Mouse (Mus musculus) cerebellum, adult 11 months (tissue): ENCODE measurements around the gene Iqschfp.

Experiments used
- DNase-seq: peaks from one replicate; pipeline ENCODE4 v3.0.0; 2022

Iqschfp gene

DNA sequence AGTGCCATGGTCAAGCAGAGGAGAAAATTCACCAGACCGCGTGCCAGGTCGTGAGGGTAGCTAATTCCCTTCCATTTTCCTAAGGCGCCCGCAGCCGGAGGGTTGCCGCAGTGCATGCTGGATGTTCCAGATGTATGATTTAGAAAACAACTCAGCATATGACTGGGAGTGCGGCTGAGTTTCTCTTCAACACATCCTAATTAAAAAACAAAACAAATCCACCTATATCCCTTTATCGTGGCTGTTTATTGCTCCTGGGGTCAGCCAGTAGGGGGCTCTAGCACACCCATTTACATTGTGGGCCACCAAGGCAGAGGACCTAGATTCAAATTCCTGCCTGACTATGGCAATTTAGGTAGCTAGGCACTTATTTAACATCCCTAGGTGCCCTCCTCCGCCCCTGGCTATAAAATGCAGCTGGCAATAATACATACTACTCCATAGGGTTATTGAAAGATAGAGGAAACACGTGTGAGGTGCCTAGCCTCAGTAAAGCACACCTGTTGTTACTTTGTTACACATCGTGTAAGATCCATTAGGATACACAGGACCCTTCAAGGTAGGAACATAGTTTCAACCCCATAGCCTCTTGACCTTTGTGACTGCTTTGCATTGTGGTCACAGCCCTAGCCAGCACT is 690.2 kb downstream of the Iqschfp start:
- DNase-seq: peak; percentile 44

DNA sequence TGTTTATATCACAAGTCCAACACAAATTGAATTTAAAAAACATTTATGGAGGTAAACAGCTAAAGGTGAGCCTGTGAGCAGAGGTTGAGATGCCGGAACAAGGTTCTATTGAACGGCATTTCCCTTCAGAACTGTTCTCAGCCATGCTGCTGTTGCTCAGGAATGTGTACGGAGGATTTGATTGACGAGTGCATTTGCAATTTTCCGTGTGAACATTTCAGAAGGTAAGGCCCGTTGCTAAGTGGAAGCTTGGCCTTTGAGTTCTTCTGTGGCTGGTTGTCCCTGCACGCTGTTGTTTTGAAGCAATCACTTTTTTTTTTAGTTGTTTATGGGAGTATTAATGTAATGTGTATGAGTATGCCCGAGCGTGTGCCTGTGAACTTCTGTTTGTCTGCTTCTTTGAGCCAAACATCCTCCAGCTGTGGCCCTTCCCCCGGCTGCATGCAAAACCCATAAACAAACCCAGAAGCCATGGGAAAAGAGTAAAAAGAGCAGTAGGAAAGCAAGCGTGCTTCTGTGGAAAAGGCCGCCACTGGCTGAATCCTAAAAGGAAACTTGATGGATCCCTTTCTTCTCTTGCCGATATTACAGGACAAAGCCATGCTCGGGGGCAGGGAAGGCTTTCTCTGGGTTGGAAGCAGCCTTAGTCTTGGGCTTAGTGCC is 691.1 kb downstream of the Iqschfp start:
- DNase-seq: no peak

DNA sequence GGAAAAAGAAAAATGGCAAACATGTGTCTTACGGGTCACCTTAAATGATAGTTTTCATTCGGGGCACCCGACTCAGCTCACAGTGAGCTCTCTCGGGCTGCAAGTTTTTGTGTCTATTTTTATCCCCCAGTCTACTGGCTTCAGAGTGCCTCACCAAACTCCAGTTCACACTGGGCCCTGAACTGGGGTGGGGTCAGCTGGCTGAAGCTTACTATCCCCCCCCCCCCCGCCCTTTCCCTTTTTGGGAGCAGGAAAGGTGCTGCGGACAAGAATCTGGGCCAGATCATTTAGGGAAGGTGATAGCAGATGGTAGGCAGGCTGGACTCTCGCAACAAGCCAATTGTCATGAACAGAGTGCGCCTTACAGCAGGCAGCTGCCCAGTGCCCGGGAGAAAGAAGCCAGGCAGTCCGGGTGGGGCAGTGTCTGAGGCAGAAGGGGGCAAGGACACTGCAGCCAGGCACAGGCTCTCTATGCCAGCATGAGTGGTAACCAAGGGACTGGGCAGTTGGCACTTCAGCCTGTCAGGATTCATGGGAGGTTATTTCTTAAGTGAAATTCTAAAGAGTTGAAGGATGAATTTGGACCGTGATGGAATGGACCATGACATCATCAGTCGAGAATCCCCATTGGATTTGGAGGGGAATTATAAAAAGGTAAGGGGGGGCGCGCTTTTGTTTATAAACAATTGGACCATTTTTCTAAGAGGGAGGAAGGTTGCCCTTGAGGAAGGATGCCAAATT is 691.9 kb downstream of the Iqschfp start:
- peak; percentile 88 for DNase-seq

DNA sequence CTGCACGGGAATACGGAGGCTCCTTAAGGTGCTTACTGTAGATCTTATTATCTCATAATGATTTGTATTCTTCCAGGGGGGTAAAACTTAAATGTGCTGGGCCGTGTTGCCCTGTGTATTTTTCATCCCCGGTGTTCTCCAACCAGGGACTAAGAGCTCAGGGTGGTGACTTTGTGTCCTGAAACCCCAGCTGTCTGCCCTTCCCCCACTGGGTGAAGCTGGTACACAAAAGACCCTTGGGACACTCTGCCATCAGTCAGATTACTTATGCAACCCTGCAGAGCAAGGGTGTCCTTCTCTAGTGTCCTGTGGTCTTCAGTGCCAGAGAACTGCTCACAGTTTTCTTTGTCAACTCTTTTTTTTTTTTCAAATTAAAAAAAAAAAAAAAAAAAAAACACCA is 693.2 kb downstream of the Iqschfp start:
- DNase-seq: no peak

DNA sequence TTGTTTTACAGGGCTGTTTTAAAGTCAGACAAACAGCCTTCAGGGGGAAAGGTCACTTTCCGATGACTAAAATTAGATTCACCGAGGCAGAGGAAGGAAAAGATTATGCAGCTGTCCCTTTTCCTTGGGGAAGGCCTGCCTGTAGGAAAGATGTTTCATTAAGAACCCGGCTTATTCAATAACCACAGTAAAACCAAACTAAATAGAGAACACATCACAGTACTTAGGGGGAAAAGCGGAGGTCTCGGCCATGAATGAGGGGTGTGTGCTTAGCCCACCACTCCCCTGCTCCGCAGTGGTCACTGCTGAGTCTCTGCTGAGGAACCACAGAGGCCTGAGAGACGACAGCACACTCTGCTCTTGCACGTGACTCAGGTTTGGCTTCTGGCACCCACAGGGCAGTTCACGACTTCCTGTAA is 694.6 kb downstream of the Iqschfp start:
- DNase-seq: no peak

DNA sequence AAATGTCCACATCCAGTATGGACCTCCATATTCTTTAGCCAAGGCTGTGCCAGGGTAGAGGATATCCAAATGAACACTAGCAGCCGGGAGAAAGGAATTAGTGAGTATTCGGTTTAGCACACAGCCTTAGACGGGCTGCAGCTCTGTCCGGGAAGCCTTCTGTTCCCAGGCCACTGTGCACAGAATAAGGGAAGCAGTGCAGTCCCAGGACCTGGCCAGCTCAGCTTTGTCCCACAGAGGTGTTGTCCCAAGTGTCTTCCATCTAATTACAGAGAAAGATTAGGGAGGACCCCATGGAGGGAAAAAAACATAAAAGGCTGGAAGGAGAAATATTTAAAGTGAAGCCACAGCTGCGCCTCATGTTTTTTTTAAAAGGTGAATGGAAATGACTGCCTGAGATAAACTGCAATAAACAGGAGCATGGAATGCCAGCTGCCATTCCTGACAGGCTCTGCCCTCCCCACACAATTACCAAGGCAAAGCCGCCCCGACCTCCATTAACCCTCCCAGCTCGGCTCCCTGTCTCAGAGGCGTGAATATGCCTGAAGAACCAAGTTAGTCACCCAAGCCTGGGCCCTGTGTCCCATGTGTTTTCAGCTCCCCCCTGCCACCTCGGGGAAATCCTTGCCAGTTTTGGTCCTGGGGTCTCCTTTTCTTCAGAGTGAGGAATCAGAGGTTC is 695.7 kb downstream of the Iqschfp start:
- no peak for DNase-seq

DNA sequence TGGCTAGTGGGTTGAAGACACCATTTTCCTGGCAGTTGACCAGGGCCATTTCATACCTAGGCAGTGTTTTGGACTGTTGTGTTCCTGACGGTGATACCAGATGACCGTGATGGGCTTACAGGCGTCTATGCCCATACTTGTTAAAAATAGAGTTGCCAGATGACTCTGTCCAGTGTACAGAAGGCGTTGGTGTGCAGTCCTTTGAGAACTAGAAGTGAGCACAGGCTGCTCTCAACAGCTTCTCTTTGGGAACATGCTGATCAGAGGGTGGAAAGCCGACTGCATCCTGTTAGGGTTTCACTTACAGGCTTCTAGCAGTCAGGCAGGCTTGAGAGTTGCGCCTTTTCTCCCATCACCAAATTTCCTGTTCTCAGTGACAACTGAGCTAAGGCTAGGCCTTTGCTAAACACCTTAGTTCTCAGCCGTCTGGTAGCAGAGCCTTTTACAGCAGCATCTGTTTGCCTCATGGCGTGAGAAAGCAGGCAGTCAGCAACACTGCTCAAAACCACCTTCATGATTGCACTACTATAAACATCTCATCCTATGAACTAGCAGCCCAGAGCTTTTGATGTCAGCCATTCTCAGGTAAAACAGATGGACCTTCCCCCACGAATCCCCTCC is 697.3 kb downstream of the Iqschfp start:
- DNase-seq: no peak

DNA sequence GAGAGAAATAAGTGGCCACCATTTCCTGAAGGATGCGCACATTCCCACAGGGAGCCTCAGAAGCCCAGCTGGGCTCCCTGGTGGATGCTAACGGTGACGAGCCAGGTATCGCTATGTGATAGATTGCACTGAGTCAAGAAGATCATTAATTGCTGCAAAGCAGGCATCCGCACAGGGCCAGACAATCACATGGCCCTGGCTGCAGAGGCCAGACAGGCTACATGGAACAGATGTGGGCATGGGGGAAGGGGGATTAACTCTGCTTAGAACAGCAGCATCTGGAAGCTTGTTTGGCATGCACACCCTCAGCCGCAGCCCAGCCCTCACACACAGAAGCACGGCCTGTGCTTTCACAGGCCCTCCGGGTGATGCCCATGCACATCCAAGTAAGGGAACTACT is 698.4 kb downstream of the Iqschfp start:
- no peak for DNase-seq

DNA sequence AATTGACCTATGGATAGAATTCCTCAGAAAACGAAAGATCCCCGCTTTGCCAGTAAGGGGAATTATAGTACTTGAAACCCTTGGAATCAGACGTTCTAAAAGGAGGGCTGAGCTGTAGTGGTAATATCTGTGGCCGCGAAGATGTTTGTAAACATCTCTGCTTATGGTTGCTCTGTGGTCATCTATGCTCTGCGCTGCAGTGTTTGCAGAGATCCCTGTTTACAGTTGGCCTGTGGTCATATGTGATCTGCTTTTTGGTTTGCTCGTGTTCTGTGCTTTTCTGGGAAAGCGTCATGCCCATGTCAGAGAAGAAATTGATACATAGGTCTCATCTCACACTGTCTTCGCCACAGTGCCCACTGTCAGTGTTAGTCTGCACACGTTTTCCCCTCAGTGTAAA is 700.5 kb downstream of the Iqschfp start:
- DNase-seq: no peak

DNA sequence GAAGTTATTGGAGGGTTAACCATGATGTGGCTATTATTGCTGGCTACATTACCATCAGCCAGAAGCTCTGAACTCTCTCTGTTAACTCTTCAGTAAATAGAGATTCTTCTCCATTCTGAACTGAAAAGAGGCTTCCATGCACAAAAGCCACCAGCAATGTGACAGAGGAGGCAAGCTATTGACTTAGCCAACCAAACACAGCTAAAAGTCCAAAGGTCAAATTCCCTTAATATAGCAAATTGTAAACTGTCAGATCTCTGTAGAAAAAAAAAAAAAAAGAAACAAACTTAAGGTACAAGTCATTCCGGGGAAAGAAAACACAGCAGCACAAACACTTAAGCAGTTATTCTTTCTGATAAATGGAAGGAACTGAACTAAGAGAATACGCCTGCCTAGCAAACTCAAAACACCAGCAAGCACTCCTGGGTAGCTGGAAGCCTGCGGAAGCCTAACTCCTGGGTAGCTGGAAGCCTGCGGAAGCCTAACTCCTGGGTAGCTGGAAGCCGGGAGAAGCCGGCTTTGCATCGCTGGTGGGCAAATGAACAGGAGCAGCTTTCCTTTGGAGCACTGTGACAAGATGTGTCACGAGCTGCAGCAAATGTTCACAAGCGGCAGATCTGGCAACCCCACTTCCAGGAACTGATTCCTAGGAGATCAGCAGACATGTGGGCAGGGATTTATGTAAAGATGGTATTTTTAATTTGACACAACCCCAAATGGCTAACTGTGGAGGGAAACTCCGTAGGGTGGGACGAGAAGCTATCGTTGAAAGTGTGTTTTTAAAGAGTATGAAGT is 701.2 kb downstream of the Iqschfp start:
- DNase-seq: no peak

DNA sequence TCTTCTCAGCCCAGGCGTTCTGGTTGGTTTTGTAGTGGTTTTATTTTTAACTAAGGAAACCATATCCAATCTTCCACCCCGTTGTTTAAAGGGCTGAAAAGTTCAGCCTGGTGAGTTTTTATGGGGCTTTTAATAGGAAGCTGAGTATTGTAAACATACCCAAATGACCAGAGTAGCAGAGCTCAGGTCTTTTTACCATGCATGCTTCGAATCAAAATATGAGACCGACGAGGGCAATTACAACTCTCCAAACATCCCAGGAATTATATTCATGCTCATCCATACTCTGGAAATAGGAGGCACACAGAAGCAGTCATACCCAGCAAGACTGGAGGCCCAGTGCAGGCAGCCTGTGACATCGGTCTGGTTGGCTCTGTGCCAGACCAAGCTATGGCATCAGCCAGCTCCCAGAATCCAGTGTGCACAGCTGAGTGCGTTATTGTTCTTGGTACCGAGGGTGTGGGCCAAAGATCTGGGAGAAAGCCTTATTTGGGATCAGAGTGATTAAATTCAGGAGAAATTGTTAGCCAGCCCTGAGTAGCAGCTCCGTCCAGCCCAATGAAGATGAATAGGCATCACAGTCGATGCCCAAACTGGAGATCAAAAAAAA is 703.4 kb downstream of the Iqschfp start:
- no peak for DNase-seq

DNA sequence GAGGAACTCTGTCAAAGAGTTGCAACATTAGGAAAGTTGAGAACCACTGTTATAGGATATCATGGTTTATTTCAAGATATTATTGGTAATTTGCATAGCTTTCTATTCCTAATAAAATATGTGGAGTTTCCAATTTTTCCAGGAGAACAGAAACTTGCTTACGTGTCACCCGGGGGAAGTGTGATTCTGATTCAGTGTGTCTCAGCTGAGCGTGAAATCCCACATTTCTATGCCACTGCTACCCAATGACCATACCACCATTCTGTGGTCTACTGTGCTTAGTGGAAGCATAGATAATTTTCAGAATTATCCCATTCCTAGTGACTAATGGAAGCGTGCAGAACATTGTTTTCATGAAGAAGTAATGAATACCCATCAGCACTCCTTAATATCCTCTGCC is 704.9 kb downstream of the Iqschfp start:
- no peak for DNase-seq

DNA sequence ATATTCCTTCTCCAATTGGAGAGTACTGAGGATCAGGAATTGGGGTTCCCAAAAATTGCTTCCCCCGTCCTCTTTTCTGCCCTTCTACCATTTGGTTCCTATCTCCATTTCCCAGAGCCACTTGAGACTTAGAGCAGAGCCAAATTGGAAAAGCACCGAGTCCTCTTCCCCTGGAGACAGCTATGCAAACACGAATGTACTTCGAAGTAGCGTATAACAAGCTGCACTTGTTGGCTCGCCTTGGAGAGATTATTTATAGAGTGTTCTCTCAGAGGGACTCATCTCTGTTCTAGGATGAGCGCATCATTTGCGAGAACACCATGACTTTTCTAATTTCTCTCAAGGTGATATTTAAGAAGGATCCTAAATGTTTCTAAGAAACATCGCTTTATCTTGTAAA is 710.9 kb downstream of the Iqschfp start:
- no peak for DNase-seq

DNA sequence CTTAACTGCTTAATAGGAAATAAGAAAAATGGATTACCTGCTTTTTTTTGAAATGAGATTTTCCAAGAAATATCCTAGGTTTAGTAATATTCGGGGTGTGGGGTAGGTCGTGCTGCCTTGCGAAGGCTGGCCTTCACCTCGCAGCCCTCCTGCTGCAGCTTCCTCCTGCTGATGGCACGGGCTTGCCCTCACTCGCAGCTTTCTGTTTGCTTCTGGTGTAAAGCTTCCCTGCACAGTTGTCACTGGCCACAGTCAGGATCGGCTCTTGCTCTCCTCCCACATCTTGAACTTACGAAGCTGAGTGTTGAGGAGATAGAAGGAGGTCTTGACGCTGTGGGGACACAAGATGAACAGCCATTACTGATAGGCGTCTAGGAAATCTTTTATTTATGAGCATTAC is 712.4 kb downstream of the Iqschfp start:
- DNase-seq: no peak

DNA sequence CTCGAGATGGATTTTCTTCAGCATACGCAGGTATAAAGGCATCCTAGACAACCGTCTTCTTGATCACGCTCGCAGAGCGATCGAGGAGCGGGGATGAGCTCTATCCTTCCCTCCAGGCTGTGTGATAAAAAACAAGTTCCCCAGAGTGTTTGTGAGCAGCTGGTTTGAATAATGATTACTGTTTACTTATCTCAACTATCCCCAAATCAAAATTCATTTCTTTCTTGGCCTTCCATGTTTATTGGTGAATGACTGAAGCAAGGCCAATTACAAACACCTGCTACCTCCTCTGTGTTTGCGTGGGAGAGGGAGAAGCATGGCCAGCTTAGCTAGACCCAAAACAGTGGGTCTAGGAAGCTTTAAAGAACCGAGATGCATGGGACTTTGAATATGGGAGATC is 712.9 kb downstream of the Iqschfp start:
- DNase-seq: no peak

DNA sequence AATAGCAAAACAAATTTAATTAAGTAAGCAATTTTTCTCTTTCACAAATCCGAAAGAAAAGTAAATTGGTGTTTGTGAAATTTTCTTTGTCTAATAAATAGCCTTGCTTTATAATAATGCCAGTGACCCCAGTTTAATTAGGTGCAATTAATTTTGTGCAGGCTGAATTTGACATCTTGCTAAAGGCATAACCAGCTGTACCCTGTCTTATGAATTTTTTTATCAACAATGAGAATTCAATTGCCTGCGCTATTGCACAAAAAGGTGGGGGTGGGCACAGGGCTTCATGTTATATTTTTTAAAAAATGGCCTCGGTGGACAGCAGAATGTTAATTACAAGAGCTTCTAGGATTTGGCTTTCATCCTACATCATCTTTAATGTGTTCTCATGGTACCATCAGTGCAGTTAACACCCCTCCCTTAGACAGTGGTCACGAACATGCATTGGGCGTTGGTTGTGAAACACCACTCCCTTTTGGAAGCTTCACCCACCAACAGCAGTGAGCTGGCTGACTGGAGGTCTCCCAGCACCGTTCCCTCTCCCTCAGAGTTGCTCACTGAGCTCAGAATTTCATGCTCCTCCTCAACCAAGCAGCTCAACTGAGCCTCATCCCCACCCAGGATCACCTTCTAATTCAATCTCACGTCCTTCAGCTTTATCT is 714.0 kb downstream of the Iqschfp start:
- no peak for DNase-seq

DNA sequence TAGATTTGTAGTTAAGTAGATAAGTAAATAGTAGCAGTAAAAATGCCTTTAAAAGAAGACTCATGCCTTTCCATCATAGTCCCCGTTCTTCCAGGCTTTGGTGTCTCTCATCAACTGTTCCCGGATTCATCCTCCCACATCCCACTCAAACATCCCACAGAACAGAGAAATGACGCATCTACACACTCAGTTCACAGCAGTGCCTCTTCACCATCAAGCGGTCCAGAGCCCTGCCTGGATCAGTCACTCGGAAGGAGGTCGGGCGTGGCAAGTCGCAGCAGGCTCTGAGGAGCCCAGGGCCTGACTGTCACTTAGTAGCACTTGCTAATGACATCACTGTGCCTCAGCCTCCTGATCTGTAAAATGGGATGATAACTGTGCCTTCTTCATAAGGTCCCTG is 714.7 kb downstream of the Iqschfp start:
- DNase-seq: no peak

DNA sequence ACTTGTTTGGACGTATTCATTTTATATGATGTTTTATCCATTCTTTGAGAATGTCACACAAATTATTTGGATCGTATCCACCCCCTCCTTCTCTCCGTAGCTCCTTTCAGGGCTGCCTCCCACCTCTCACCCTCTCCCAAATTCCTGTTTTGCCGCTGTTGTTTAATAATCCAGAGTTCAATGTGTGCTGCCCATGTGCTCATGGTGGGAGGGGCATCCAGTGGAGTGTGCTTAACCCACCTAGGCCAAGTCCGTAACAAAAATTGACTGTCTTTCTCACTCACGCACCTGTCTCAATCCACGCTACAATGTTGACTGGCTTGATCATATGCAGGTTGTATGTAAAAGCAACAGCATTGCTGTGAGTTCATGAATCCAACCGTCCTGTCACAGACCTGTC is 715.3 kb downstream of the Iqschfp start:
- DNase-seq: no peak

DNA sequence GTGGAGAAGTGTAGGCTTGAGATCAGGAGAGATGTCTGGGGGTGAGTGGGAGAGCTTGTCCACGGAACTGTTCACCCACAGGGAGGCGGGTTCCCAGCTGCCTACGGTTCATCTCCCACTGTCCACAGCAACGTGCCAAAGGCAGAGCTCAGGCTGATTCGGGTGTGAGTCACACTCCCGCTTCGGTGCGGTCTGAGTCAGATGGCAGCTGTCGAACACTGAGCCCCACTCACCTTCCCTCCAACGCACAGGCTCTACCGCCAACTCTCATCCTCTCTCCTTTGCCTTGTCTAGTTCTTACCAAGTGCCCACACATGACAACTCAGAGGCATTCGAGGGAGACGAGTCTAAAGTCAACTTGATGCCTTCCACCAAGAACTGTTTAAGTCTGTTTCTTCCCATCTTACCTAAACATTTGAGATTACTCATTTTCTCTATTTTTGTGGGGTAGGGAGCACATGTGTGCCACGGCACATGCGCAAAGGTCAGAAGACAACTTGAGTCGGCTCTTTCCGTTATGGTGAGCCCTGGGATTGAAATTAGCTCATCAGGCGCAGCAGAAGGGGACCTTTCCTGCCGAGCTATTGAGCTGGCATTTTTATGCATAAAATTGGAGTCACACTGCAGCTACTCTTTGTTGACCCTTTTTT is 716.9 kb downstream of the Iqschfp start:
- DNase-seq: peak; percentile 56

DNA sequence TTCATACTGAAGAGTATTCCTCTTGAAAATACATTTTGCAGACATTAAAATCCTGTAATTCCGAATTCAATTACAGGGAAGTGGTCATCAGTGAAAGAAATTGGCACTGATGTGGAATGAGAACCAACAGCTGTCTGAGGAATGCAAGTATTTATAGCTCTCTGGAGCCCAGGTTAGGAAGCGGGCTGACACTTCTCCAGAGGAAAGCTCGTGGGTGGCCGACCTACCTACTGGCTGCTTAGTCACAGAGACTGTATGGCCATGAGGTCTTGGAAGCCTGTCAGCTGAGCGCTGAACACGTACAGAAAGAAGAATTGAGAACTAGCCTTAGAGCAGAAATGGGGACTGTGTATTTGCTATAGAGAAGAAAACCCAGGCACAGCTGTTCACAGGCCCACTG is 718.0 kb downstream of the Iqschfp start:
- DNase-seq: no peak
